8 mouse cellular contexts compared by ENCODE assay signal in the genomic region with DNA sequence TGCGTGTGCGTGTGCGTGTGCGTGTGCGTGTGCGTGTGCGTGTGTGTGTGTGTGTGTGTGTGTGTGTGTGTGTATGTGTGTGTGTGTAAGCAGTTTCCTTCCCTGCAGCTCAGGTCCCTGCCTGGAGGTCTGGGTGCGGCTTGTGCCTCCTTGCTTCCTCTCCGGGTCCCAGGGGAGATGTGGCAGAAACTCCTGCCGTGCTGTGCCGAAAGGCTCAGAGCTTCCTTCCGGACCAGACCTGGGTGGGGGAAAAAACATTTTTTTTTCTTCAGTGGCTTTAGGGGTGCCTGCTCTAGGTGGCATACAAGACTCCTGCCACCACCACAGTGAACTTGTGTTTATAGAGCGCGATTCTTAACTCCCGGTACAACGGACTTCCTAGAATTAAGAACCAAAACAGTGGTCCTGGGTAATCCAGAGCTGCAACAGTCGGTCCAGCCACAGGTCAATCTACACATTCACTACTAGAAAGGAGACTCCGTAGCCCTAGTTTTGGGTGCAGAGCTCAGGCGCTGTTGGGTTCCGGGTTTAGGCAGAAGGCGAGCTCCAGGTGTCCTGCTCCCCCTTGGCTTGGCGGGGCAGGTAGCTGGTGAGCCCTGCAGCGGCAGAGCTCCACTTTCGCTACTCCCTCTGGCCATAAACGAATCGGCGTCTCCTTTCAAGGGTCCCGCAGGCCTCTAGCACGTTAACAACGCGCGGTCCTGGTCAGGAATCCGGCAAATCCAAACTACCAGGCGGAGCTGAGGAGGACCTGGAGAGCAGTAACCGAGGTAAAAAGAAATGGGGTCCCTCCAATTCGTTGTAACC. TPM values are rescaled to one million over a fixed set of nuclear protein-coding genes. Genes with fewer than 3 reads are reported as not detected.
A peak's percentile ranks its signal among the peaks of the same experiment; 100 is the strongest.
DNase-seq lines count a peak whose midpoint lies in the region; ATAC-seq and TF ChIP-seq lines count a peak whose summit lies in the region.

Hnf1b (plus strand) TSS at position 535 of the 807 bp plus-strand sequence.

- intact Hi-C loops in gastrocnemius, postnatal 14 days (cut with DNase I; ENCODE audit: low total_unique reads), result no loop called here

- no peak within 1 kb of the TSS for H3K9ac ChIP-seq in hindbrain, embryonic 13.5 days
- no peak within 1 kb of the TSS for H3K9ac ChIP-seq in ES-E14 (ENCODE audit: insufficient read depth, low read depth, low read length, poor library complexity, severe bottlenecking)
- peak within 1 kb of the TSS; percentile 41 for H3K9ac ChIP-seq in liver, embryonic 13.5 days
- H3K9ac ChIP-seq in stomach, embryonic 16.5 days (ENCODE audit: low read length), result peak within 1 kb of the TSS; percentile 72

- ATAC-seq in hindbrain, embryonic 13.5 days (ENCODE audit: low FRiP score), result no peak
- no peak for ATAC-seq in liver, embryonic 13.5 days (ENCODE audit: low read depth)
- ATAC-seq in stomach, embryonic 16.5 days (ENCODE audit: insufficient read depth, low FRiP score), result no peak; the same call in 1 of the 2 replicates
- ATAC-seq in monocyte, adult 5-6 weeks (replicated peaks; ENCODE audit: insufficient number of reproducible peaks, low FRiP score, low TSS enrichment, poor library complexity, severe bottlenecking), result no peak

- DNase-seq in hindbrain, embryonic 10.5 days (ENCODE audit: low spot score), result peak; percentile 47
- no peak for DNase-seq in ES-E14 (ENCODE audit: low read depth, low spot score)
- no peak for DNase-seq in gonadal fat pad, adult 2 months (ENCODE audit: low read depth)
- DNase-seq in liver, embryonic 13.5 days, result no peak
- DNase-seq in gastrocnemius, postnatal 14 days, result no peak

- H3K27ac ChIP-seq in hindbrain, embryonic 10.5 days, result no peak within 1 kb of the TSS
- H3K27ac ChIP-seq in hindbrain, embryonic 13.5 days, result no peak within 1 kb of the TSS
- no peak within 1 kb of the TSS for H3K27ac ChIP-seq in ES-E14 (ENCODE audit: insufficient read depth, low read depth, low read length, poor library complexity, severe bottlenecking)
- no peak within 1 kb of the TSS for H3K27ac ChIP-seq in liver, embryonic 13.5 days
- H3K27ac ChIP-seq in stomach, embryonic 16.5 days (ENCODE audit: low read length), result peak within 1 kb of the TSS; percentile 87

- peak within 1 kb of the TSS; percentile 25; the same call in 1 of the 2 replicates for H3K4me3 ChIP-seq in hindbrain, embryonic 10.5 days
- H3K4me3 ChIP-seq in hindbrain, embryonic 13.5 days, result no peak within 1 kb of the TSS
- H3K4me3 ChIP-seq in ES-E14 (ENCODE audit: insufficient read depth in 1 of 2, low read depth in 1 of 2, low read length in 2 of 2, poor library complexity in 1 of 2, severe bottlenecking in 1 of 2), result peak within 1 kb of the TSS; percentile 41 to 44
- peak within 1 kb of the TSS; percentile 50 for H3K4me3 ChIP-seq in liver, embryonic 13.5 days (replicated peaks)
- peak within 1 kb of the TSS; percentile 43 for H3K4me3 ChIP-seq in stomach, embryonic 16.5 days (replicated peaks; ENCODE audit: low read length)

- peaks cover 41% of the 10 kb centered on the region for H3K4me1 ChIP-seq in hindbrain, embryonic 10.5 days (replicated peaks)
- peaks cover 23% of the 10 kb centered on the region for H3K4me1 ChIP-seq in hindbrain, embryonic 13.5 days (replicated peaks)
- H3K4me1 ChIP-seq in ES-E14 (ENCODE audit: control insufficient read depth in 2 of 2, insufficient read depth in 2 of 2, low read length in 2 of 2, poor library complexity in 1 of 2), result no peaks in the 10 kb centered on the region; a peak in 2 of 4 replicates
- H3K4me1 ChIP-seq in liver, embryonic 13.5 days (replicated peaks), result no peaks in the 10 kb centered on the region
- no peaks in the 10 kb centered on the region for H3K4me1 ChIP-seq in stomach, embryonic 16.5 days (ENCODE audit: control insufficient read depth, insufficient read depth, low read length)

- H3K27me3 ChIP-seq in hindbrain, embryonic 10.5 days (ENCODE audit: insufficient read depth, poor library complexity, severe bottlenecking), result peaks cover 85% of the 10 kb centered on the region
- peaks cover 79% of the 10 kb centered on the region for H3K27me3 ChIP-seq in hindbrain, embryonic 13.5 days
- H3K27me3 ChIP-seq in liver, embryonic 13.5 days, result peaks cover 68% of the 10 kb centered on the region
- H3K27me3 ChIP-seq in stomach, embryonic 16.5 days (ENCODE audit: control insufficient read depth, insufficient read depth, low read length), result peaks cover 21% of the 10 kb centered on the region

- no peak within 1 kb of the TSS; the same call in 1 of the 2 replicates for H3K4me2 ChIP-seq in hindbrain, embryonic 13.5 days
- H3K4me2 ChIP-seq in liver, embryonic 13.5 days, result peak within 1 kb of the TSS; percentile 52
- H3K4me2 ChIP-seq in stomach, embryonic 16.5 days (ENCODE audit: low read depth, low read length), result peak within 1 kb of the TSS; percentile 53

- 2% methylated on average over 35 of the region's 36 CpGs for WGBS in hindbrain, embryonic 10.5 days
- WGBS in hindbrain, embryonic 13.5 days, result 3% methylated on average over 32 of the region's 36 CpGs
- 5% methylated on average over 34 of the region's 36 CpGs for WGBS in liver, embryonic 13.5 days (ENCODE audit: insufficient replicate concordance)
- WGBS in stomach, embryonic 16.5 days, result 3% methylated on average over 34 of the region's 36 CpGs

- H3K9me3 ChIP-seq in hindbrain, embryonic 10.5 days, result no peaks in the 10 kb centered on the region
- no peaks in the 10 kb centered on the region for H3K9me3 ChIP-seq in hindbrain, embryonic 13.5 days
- H3K9me3 ChIP-seq in ES-E14 (ENCODE audit: control insufficient read depth, insufficient read depth, low read depth, low read length), result no peaks in the 10 kb centered on the region
- no peaks in the 10 kb centered on the region for H3K9me3 ChIP-seq in liver, embryonic 13.5 days (replicated peaks)
- no peaks in the 10 kb centered on the region for H3K9me3 ChIP-seq in stomach, embryonic 16.5 days (replicated peaks; ENCODE audit: control insufficient read depth, low read length)

- H3K36me3 ChIP-seq in hindbrain, embryonic 10.5 days, result no peaks in the 10 kb centered on the region
- no peaks in the 10 kb centered on the region for H3K36me3 ChIP-seq in hindbrain, embryonic 13.5 days
- no peaks in the 10 kb centered on the region for H3K36me3 ChIP-seq in ES-E14 (ENCODE audit: control insufficient read depth, insufficient read depth, low read length, poor library complexity, severe bottlenecking)
- no peaks in the 10 kb centered on the region for H3K36me3 ChIP-seq in liver, embryonic 13.5 days
- no peaks in the 10 kb centered on the region for H3K36me3 ChIP-seq in stomach, embryonic 16.5 days (ENCODE audit: control insufficient read depth, insufficient read depth, low read length)

- in situ Hi-C loops in ES-E14 (cut with MboI; ENCODE audit: low sequenced_read_pairs in 2 of 2, unreplicated experiment in 2 of 2), result loop anchor here (10.0 kb wide), 1 partner anchor 675 kb away; the partner anchor contains the start of gene Lhx1 (in 2 of the 2)

TF ChIP-seq in ES-E14, 5 proteins besides CTCF, POLR2A, EP300 and RAD21:
- no peak for TF ChIP-seq MAFK (IDR thresholded peaks at IDR 0.05; ENCODE audit: insufficient read depth, low read depth, low read length)
- TF ChIP-seq ZC3H11A (IDR thresholded peaks at IDR 0.05; ENCODE audit: borderline replicate concordance, low read depth, low read length), result no peak
- TF ChIP-seq ZNF384 (IDR thresholded peaks at IDR 0.05; ENCODE audit: low read depth, low read length), result no peak
- TF ChIP-seq CHD2 (IDR thresholded peaks at IDR 0.05; ENCODE audit: low read depth, low read length), result no peak
- no peak for TF ChIP-seq HCFC1 (IDR thresholded peaks at IDR 0.05; ENCODE audit: borderline replicate concordance, insufficient read depth, low read length)
TF ChIP-seq in ES-E14: peak in this region for 0.

RNA-seq across cellular contexts. Expression of gene Hnf1b, which starts in this region (rescaled TPM):
- not detected in 2 replicates for polyA plus RNA-seq in hindbrain, embryonic 10.5 days (2016; fragmentation: Nextera tagmentation; extraction: Ambion mirVana)
- 0.10 and 0.19 TPM in 2 replicates for polyA plus RNA-seq in hindbrain, embryonic 13.5 days (2015; fragmentation: Nextera tagmentation; extraction: Ambion mirVana)
- total RNA-seq in ES-E14 (2012; rRNA removed), result 0.16 and 0.40 TPM in 2 replicates
- 26.8 and 42.5 TPM in 2 replicates for polyA plus RNA-seq in gonadal fat pad, adult 2 months (2012; rRNA removed)
- 1.0 and 2.0 TPM in 2 replicates for polyA plus RNA-seq in liver, embryonic 13.5 days (2015; fragmentation: Nextera tagmentation; extraction: Ambion mirVana)
- 5.6 and 6.9 TPM in 2 replicates for polyA plus RNA-seq in stomach, embryonic 16.5 days (2015; fragmentation: Nextera tagmentation; extraction: Ambion mirVana)
- total RNA-seq in monocyte, adult 5-6 weeks (2017), result not detected in 3 replicates
- total RNA-seq in gastrocnemius, postnatal 14 days (2021), result not detected

Comparison
In these comparisons a context has a peak if more than half of its experiments do, and no peak if none do; other contexts are left out.
1. Peak in DNase-seq and H3K4me3 ChIP-seq in hindbrain, embryonic 10.5 days; RNA of the gene not detected or under 1 TPM.
2. H3K9ac ChIP-seq: peak in liver, embryonic 13.5 days (single experiment) and stomach, embryonic 16.5 days (single experiment); none in hindbrain, embryonic 13.5 days (single experiment) and ES-E14 (single experiment).